Mouse (Mus musculus): ENCODE data around the gene Palm. TPM values are rescaled to one million over a fixed set of nuclear protein-coding genes. Genes with fewer than 3 reads are reported as not detected.

The Palm gene
- polyA plus RNA-seq, 1 experiment, result 9.2 TPM

GRCm38 (mm10) chr10:79852107-79852789, 58.9 kb downstream of the Palm start:
- TF ChIP-seq CTCF (IDR thresholded peaks at IDR 0.05; ENCODE audit: extremely low read depth, insufficient read depth, insufficient read length, insufficient replicate concordance) (no peak), POLR2A (IDR thresholded peaks at IDR 0.05; ENCODE audit: low read depth, low read length) (no peak)
- H3K4me1 ChIP-seq (ENCODE audit: control insufficient read depth, insufficient read depth, insufficient read length), result peaks cover 37% of the 10 kb centered on the region
- peaks cover 6% of the 10 kb centered on the region; the same call in 1 of the 2 replicates for H3K36me3 ChIP-seq (ENCODE audit: control insufficient read depth, insufficient read depth, low read length)
- peak overlapping the region; percentile 97 for H3K27ac ChIP-seq (ENCODE audit: insufficient read depth, low read length)
- no peak overlapping the region for H3K4me3 ChIP-seq (ENCODE audit: extremely low read depth, insufficient read depth, insufficient read length)
- DNase-seq (ENCODE audit: low read depth in 1 of 2, low spot score in 2 of 2), result no peak
- WGBS, result 37% methylated on average over 9 of the region's 9 CpGs
- no peaks in the 10 kb centered on the region for H3K27me3 ChIP-seq (ENCODE audit: control insufficient read depth, insufficient read depth, low read length)

GRCm38 (mm10) chr10:79852827-79853226, 59.5 kb downstream of the Palm start:
- TF ChIP-seq POLR2A (IDR thresholded peaks at IDR 0.05; ENCODE audit: low read depth, low read length), result no peak
- no peak for TF ChIP-seq CTCF (IDR thresholded peaks at IDR 0.05; ENCODE audit: extremely low read depth, insufficient read depth, insufficient read length, insufficient replicate concordance)
- Histone ChIP-seq H3K36me3 (ENCODE audit: control insufficient read depth, insufficient read depth, low read length) (peaks cover 6% of the 10 kb centered on the region; the same call in 1 of the 2 replicates), H3K4me3 (ENCODE audit: extremely low read depth, insufficient read depth, insufficient read length) (peak overlapping the region; percentile 58; the same call in 1 of the 2 replicates), H3K27ac (ENCODE audit: insufficient read depth, low read length) (peak overlapping the region; percentile 97), H3K27me3 (ENCODE audit: control insufficient read depth, insufficient read depth, low read length) (no peaks in the 10 kb centered on the region), H3K4me1 (ENCODE audit: control insufficient read depth, insufficient read depth, insufficient read length) (peaks cover 43% of the 10 kb centered on the region)
- 43% methylated on average over 8 of the region's 8 CpGs for WGBS
- DNase-seq (ENCODE audit: low read depth in 1 of 2, low spot score in 2 of 2), result no peak

- DNase-seq (ENCODE audit: low read depth in 1 of 2, low spot score in 2 of 2), result peak in 1 of 2 experiments; percentile 65
- Histone ChIP-seq H3K4me3 (ENCODE audit: extremely low read depth, insufficient read depth, insufficient read length) (peak overlapping the region; percentile 58), H3K36me3 (ENCODE audit: control insufficient read depth, insufficient read depth, low read length) (peaks cover 8% of the 10 kb centered on the region; the same call in 1 of the 2 replicates), H3K4me1 (ENCODE audit: control insufficient read depth, insufficient read depth, insufficient read length) (peaks cover 47% of the 10 kb centered on the region), H3K27me3 (ENCODE audit: control insufficient read depth, insufficient read depth, low read length) (no peaks in the 10 kb centered on the region), H3K27ac (ENCODE audit: insufficient read depth, low read length) (peak overlapping the region; percentile 97)
- no peak for TF ChIP-seq POLR2A (IDR thresholded peaks at IDR 0.05; ENCODE audit: low read depth, low read length)
- no peak for TF ChIP-seq CTCF (IDR thresholded peaks at IDR 0.05; ENCODE audit: extremely low read depth, insufficient read depth, insufficient read length, insufficient replicate concordance)
- WGBS, result 3% methylated on average over 15 of the region's 15 CpGs
These were observed 60.0 kb downstream of the Palm start for GRCm38 (mm10) chr10:79853392-79853791.

GRCm38 (mm10) chr10:79853860-79854795, 60.8 kb downstream of the Palm start, which contains the start of gene Ptbp1:
Gene Ptbp1 (plus strand): TSS chr10:79854427.
- H3K4me1 ChIP-seq (ENCODE audit: control insufficient read depth, insufficient read depth, insufficient read length), result peaks cover 47% of the 10 kb centered on the region
- under 1% methylated on average over 75 of the region's 75 CpGs for WGBS

GRCm38 (mm10) chr10:79854801-79855541, 61.6 kb downstream of the Palm start:
- Histone ChIP-seq H3K27me3 (ENCODE audit: control insufficient read depth, insufficient read depth, low read length) (no peaks in the 10 kb centered on the region), H3K4me1 (ENCODE audit: control insufficient read depth, insufficient read depth, insufficient read length) (peaks cover 43% of the 10 kb centered on the region), H3K36me3 (ENCODE audit: control insufficient read depth, insufficient read depth, low read length) (peaks cover 19% of the 10 kb centered on the region), H3K27ac (ENCODE audit: insufficient read depth, low read length) (peak overlapping the region; percentile 99), H3K4me3 (ENCODE audit: extremely low read depth, insufficient read depth, insufficient read length) (peak overlapping the region; percentile 94)
- TF ChIP-seq CTCF (IDR thresholded peaks at IDR 0.05; ENCODE audit: extremely low read depth, insufficient read depth, insufficient read length, insufficient replicate concordance) (no peak), POLR2A (IDR thresholded peaks at IDR 0.05; ENCODE audit: low read depth, low read length) (no peak)
- under 1% methylated on average over 83 of the region's 83 CpGs for WGBS
- DNase-seq (ENCODE audit: low read depth in 1 of 2, low spot score in 2 of 2), result peak; percentile 36 to 74

More at GRCm38 (mm10) chr10:79853860-79854795, 60.8 kb downstream of the Palm start, which contains the start of gene Ptbp1:
- peak within 1 kb of the TSS; percentile 99 for H3K27ac ChIP-seq (ENCODE audit: insufficient read depth, low read length)
- peak within 1 kb of the TSS; percentile 94 for H3K4me3 ChIP-seq (ENCODE audit: extremely low read depth, insufficient read depth, insufficient read length)
- TF ChIP-seq CTCF (IDR thresholded peaks at IDR 0.05; ENCODE audit: extremely low read depth, insufficient read depth, insufficient read length, insufficient replicate concordance), result no peak
- TF ChIP-seq POLR2A (IDR thresholded peaks at IDR 0.05; ENCODE audit: low read depth, low read length), result peak; percentile 89
- peaks cover 10% of the 10 kb centered on the region for H3K36me3 ChIP-seq (ENCODE audit: control insufficient read depth, insufficient read depth, low read length)
- H3K27me3 ChIP-seq (ENCODE audit: control insufficient read depth, insufficient read depth, low read length), result no peaks in the 10 kb centered on the region
- peak; percentile 99 to 100 for DNase-seq (ENCODE audit: low read depth in 1 of 2, low spot score in 2 of 2)

GRCm38 (mm10) chr10:79855558-79856184, 62.3 kb downstream of the Palm start:
- Histone ChIP-seq H3K27me3 (ENCODE audit: control insufficient read depth, insufficient read depth, low read length) (no peaks in the 10 kb centered on the region), H3K36me3 (ENCODE audit: control insufficient read depth, insufficient read depth, low read length) (peaks cover 26% of the 10 kb centered on the region), H3K4me3 (ENCODE audit: extremely low read depth, insufficient read depth, insufficient read length) (peak overlapping the region; percentile 94), H3K4me1 (ENCODE audit: control insufficient read depth, insufficient read depth, insufficient read length) (peaks cover 39% of the 10 kb centered on the region), H3K27ac (ENCODE audit: insufficient read depth, low read length) (peak overlapping the region; percentile 99)
- DNase-seq (ENCODE audit: low read depth in 1 of 2, low spot score in 2 of 2), result no peak
- under 1% methylated on average over 10 of the region's 10 CpGs for WGBS
- TF ChIP-seq POLR2A (IDR thresholded peaks at IDR 0.05; ENCODE audit: low read depth, low read length), result no peak
- TF ChIP-seq CTCF (IDR thresholded peaks at IDR 0.05; ENCODE audit: extremely low read depth, insufficient read depth, insufficient read length, insufficient replicate concordance), result no peak
